Mouse (Mus musculus) right cerebral cortex, adult 2 months (tissue): ENCODE data around the gene Pjvk.
A peak's percentile ranks its signal among the peaks of the same experiment; 100 is the strongest.

Experiments used
- DNase-seq, 2 experiments: peaks; one replicate each; pipeline ENCODE4 v3.0.0; 2021 to 2022; ENCODE audit warnings: low spot score in 2 of 2

Gene Pjvk

GRCm38 (mm10) chr2:76667200-76667599, 18.9 kb downstream of the Pjvk start:
- no peak for DNase-seq

GRCm38 (mm10) chr2:76671641-76672040, 23.4 kb downstream of the Pjvk start:
- no peak for DNase-seq

GRCm38 (mm10) chr2:76672134-76672745, 24.0 kb downstream of the Pjvk start:
- DNase-seq = no peak

GRCm38 (mm10) chr2:76672966-76673392, 24.7 kb downstream of the Pjvk start, which contains the start of gene Fkbp7:
Gene Fkbp7 (minus strand): TSS chr2:76673116.
- peak; percentile 83 to 88 for DNase-seq

- DNase-seq = no peak
Observed at GRCm38 (mm10) chr2:76673472-76674081, 25.3 kb downstream of the Pjvk start.

- DNase-seq = peak; percentile 79 to 80
Observed at GRCm38 (mm10) chr2:76674725-76675427, 26.6 kb downstream of the Pjvk start, which contains the start of gene Plekha3. Gene Plekha3 (plus strand): TSS chr2:76675281.

GRCm38 (mm10) chr2:76675451-76675850, 27.2 kb downstream of the Pjvk start:
- no peak for DNase-seq

DNA sequence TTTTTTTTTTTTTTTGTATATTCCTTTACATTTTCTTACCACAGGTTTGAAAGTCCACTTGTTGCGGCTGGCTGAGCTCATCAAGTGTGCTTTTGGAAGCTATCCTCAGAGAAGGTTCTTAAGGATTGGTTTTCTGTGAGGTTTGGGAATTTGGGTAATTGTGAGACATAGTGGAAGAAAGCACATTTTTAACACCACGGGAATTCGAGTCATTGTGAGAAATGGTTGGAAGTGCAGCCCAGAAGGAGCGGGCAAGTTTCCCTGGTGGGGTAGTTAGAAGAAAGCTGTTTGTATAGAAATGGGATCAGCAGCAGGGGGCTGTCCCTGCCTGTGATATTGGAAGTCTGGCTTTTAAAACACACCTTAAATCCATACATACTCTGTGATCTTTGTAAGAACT, 27.7 kb downstream of the Pjvk start:
- DNase-seq = no peak

- no peak for DNase-seq
Observed at GRCm38 (mm10) chr2:76676401-76677226, 28.3 kb downstream of the Pjvk start.

- DNase-seq = no peak
Observed at GRCm38 (mm10) chr2:76682301-76682700, 34.0 kb downstream of the Pjvk start.

- DNase-seq = peak in 1 of 2 experiments; percentile 22
Observed at GRCm38 (mm10) chr2:76686986-76687385, 38.7 kb downstream of the Pjvk start.

DNA sequence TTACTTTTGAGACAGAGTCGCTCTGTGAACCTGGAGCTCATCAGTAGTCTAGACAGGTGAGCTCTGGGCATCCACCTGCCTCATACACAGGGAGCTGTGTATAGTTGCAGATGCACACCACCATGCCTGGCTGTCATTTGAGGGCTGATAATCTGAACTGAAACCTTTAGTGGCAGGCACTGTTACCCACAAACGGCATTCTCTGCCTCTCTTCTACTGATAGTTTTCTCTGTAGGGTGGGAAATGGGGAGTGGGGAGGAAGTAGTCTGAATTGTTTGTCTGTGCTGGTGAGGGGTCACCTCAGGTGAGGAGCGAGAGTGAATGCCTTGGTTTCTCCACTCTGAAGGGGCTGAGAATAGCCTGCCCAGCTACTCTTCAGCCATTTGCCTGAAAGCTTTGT, 39.3 kb downstream of the Pjvk start:
- DNase-seq = no peak

GRCm38 (mm10) chr2:76688162-76688561, 39.9 kb downstream of the Pjvk start:
- no peak for DNase-seq

- no peak for DNase-seq
Observed at GRCm38 (mm10) chr2:76690436-76691204, 42.3 kb downstream of the Pjvk start.

- DNase-seq = no peak
Observed at GRCm38 (mm10) chr2:76693765-76694164, 45.5 kb downstream of the Pjvk start.

DNA sequence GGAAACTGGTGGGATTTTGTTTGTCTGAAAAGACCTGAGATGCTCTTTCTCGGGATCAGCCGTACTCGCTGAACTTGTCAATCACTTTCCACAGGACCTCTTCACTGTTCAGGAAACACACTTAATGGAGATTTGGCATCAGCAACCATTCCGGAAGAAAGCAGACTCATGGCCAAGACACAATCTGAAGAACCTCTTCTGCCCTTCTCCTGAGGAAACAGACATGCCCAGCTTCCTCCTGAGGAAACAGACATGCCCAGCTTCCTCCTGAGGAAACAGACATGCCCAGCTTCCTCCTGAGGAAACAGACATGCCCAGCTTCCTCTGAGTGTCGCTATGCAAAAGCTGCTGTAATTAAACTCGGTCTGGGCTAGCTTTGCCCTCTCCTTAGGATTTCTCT, 47.0 kb downstream of the Pjvk start:
- no peak for DNase-seq

- DNase-seq = no peak
Observed at GRCm38 (mm10) chr2:76702188-76702587, 53.9 kb downstream of the Pjvk start.

DNA sequence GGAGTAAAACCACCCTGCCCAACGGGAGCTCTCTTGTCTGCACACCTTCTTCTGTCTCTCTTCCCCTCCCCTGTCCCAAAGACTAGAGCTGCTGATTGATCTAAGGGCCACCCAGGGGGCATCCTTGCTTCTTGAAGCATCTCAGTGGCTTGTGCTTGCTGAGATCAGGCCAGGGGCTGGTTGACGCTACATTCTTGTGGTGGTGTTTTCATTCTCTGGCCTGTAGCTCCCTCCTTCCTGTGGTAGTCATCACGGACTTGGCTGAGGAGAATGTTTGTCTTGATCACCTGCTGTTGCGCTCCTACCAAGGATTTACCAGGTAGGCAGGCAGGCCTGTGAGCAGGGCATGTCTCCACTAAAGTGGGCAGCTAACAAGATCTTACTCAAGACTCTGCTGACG, 54.5 kb downstream of the Pjvk start:
- no peak for DNase-seq

GRCm38 (mm10) chr2:76705655-76706054, 57.4 kb downstream of the Pjvk start:
- DNase-seq = no peak
